Mouse (Mus musculus) heart, adult 2 months (tissue): ENCODE results near the gene Rnf130.

ENCODE experiments used
- CTCF ChIP-seq: fragments of 200-600 bp; IDR thresholded peaks from 2 replicates; pipeline ENCODE4 v1.8.1; 2022; ENCODE audit warnings: antibody characterized with exemption, mild to moderate bottlenecking, moderate library complexity
- EP300 ChIP-seq: fragments of 200-500 bp; IDR thresholded peaks from 2 replicates; pipeline ENCODE4 v1.6.1; 2011; ENCODE audit warnings: low read depth, low read length, control low read depth; ENCODE audit not compliant: insufficient read depth
- POLR2A ChIP-seq: fragments of 200-500 bp; IDR thresholded peaks from 2 replicates; pipeline ENCODE4 v1.6.1; 2011; ENCODE audit warnings: mild to moderate bottlenecking, low read depth, low read length, control low read depth; ENCODE audit not compliant: insufficient read depth

DNA sequence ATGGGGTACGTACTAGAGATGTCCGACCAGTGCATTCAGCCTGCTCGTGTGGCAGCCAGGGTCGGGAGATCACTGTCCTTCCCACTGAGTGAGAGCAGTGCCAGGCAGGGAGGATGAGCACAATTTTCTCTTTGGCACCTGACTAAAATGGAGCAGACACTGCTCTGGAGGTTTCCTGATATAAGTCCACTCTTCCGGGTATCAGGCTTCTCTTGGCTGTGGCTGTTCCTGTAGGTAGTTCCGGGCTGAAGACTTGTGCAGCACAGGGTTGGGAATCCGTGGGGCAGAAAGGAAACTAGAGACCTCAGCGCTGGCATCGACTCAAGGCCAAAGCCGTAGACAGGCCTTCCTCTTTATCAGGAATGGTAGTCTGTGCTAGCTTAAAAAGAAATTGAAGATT, 48.7 kb downstream of the Rnf130 start:
- TF ChIP-seq CTCF = no peak
- no peak for TF ChIP-seq POLR2A
- TF ChIP-seq EP300 = no peak
